Mouse (Mus musculus) hindbrain, embryonic 11.5 days (tissue): ENCODE data around the gene Mea1. TPM values are rescaled to one million over a fixed set of nuclear protein-coding genes. Genes with fewer than 3 reads are reported as not detected.

Source experiments
- ATAC-seq: fragments of 200-750 bp; cut with Nextera tagmentation; 2 replicates; pipeline ENCODE4 v1.8.0; 2017; ENCODE audit warnings: mild to moderate bottlenecking, moderate TSS enrichment, moderate library complexity; ENCODE audit not compliant: low FRiP score
- DNase-seq: peaks from one replicate; pipeline ENCODE4 v3.0.0-alpha.2; 2015; ENCODE audit warnings: low spot score
- H3K27ac ChIP-seq: fragments of 300-500 bp; sonication (generic); 2 replicates; pipeline ENCODE4 v1.5.1; 2014; ENCODE audit warnings: mild to moderate bottlenecking, low read depth, low read length
- H3K27me3 ChIP-seq: fragments of 300-500 bp; sonication (generic); 2 replicates; pipeline ENCODE4 v1.6.1; 2014; ENCODE audit warnings: mild to moderate bottlenecking, low read length, moderate library complexity, mixed read lengths; ENCODE audit not compliant: control insufficient read depth, insufficient read depth
- H3K36me3 ChIP-seq: fragments of 300-500 bp; sonication (generic); 2 replicates; pipeline ENCODE4 v1.6.1; 2014; ENCODE audit warnings: mild to moderate bottlenecking, low read length, moderate library complexity, mixed read lengths; ENCODE audit not compliant: control insufficient read depth, insufficient read depth
- H3K4me1 ChIP-seq: fragments of 300-500 bp; sonication (generic); replicated peaks from 2 replicates; pipeline ENCODE4 v1.6.1; 2014; ENCODE audit warnings: low read length, mixed read lengths; ENCODE audit not compliant: control insufficient read depth, insufficient read depth
- H3K4me2 ChIP-seq: fragments of 300-500 bp; sonication (generic); replicated peaks from 2 replicates; pipeline ENCODE4 v1.6.1; 2014; ENCODE audit warnings: mild to moderate bottlenecking, low read depth, low read length
- H3K4me3 ChIP-seq: fragments of 300-500 bp; sonication (generic); 2 replicates; pipeline ENCODE4 v1.5.1; 2014; ENCODE audit warnings: low read depth, low read length
- H3K9ac ChIP-seq: fragments of 300-500 bp; sonication (generic); 2 replicates; pipeline ENCODE4 v1.6.1; 2014; ENCODE audit warnings: low read depth, low read length
- H3K9me3 ChIP-seq: fragments of 300-500 bp; sonication (generic); 2 replicates; pipeline ENCODE4 v1.6.1; 2016; ENCODE audit warnings: low read length; ENCODE audit not compliant: control insufficient read depth
- WGBS: fragments of 180-500 bp; shearing (Covaris S2); extraction: QIAGEN DNeasy Blood & Tissue Kit; methylation state at CpG from one replicate; pipeline ENCODE4 v1.1.7; 2014; 5-methylcytosine and 5-hydroxymethylcytosine counted together
- polyA plus RNA-seq: library from polyadenylated mRNA; unstranded; fragments of >200 nt; fragmentation: Nextera tagmentation; extraction: Ambion mirVana; gene quantifications from 2 replicates; pipeline ENCODE4 v1.2.1, GENCODE M21; 2014

The Mea1 gene
- polyA plus RNA-seq, 1 experiment from 2014 or later = 201 TPM

DNA sequence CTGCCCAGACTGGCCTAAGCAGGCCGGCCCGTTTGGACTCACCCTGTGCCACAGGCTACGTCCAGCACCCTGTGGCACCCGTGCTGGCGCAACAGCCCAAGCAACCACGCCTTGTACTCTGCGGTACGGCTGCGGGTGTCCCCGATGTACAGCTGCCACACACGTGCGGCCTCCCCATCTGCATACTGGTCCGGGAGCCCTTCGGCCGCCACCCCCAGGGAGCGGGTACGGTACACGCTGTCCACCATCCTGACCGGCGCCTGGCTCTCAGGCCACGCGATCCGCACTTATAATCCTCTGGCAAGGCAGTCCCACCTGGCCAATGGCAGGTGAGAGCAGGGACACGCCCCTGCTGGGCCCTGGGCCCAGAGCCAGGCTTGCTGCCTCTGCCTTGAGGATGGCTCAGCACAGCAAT, 50.3 kb downstream of the Mea1 start, which contains the start of gene Gnmt:
Gene Gnmt, minus strand, starts transcription at position 265 of the 415 bp plus-strand sequence.
- H3K27ac ChIP-seq = no peak within 1 kb of the TSS
- ATAC-seq (no peak), DNase-seq (no peak)
- H3K4me2 ChIP-seq = no peak within 1 kb of the TSS
- H3K36me3 ChIP-seq = no peaks in the 10 kb centered on the region
- H3K4me3 ChIP-seq = no peak within 1 kb of the TSS
- no peak within 1 kb of the TSS for H3K9ac ChIP-seq
- no peaks in the 10 kb centered on the region for H3K9me3 ChIP-seq
- H3K4me1 ChIP-seq = no peaks in the 10 kb centered on the region
- WGBS = 20% methylated on average over 24 of the region's 24 CpGs
- H3K27me3 ChIP-seq = peaks cover 9% of the 10 kb centered on the region

Other genes with a start within 250 kb of the Mea1 start
- 0.74 and 0.86 TPM in 2 replicates for gene Crip3, start 249.9 kb upstream of the Mea1 start, polyA plus RNA-seq
- gene Slc22a7, start 240.3 kb upstream of the Mea1 start, polyA plus RNA-seq = not detected in 2 replicates
- gene Ttbk1, start 191.1 kb upstream of the Mea1 start, polyA plus RNA-seq = 2.3 and 2.4 TPM in 2 replicates
- gene Dnph1, start 182.1 kb upstream of the Mea1 start, polyA plus RNA-seq = 59.7 and 64.7 TPM in 2 replicates
- gene Cul9, start 132.4 kb upstream of the Mea1 start, polyA plus RNA-seq = 4.7 and 4.8 TPM in 2 replicates
- 5.1 and 8.2 TPM in 2 replicates for gene Srf, start 122.6 kb upstream of the Mea1 start, polyA plus RNA-seq
- 16.0 and 21.5 TPM in 2 replicates for gene Ptk7, start 49.3 kb upstream of the Mea1 start, polyA plus RNA-seq
- gene Klc4, start 32.8 kb upstream of the Mea1 start, polyA plus RNA-seq = 22.7 and 29.8 TPM in 2 replicates
- 94.8 and 95.2 TPM in 2 replicates for gene Mrpl2, start 32.6 kb upstream of the Mea1 start, polyA plus RNA-seq
- gene Cul7, start 28.5 kb upstream of the Mea1 start, polyA plus RNA-seq = 25.9 and 30.5 TPM in 2 replicates
- 57.9 and 58.4 TPM in 2 replicates for gene Rrp36, start 4.4 kb upstream of the Mea1 start, polyA plus RNA-seq
- gene Klhdc3, start 2.1 kb downstream of the Mea1 start, polyA plus RNA-seq = 101 and 122 TPM in 2 replicates
- 89.4 and 103 TPM in 2 replicates for gene Ppp2r5d, start 26.3 kb downstream of the Mea1 start, polyA plus RNA-seq
- 12.5 and 14.6 TPM in 2 replicates for gene Pex6, start 32.7 kb downstream of the Mea1 start, polyA plus RNA-seq
- gene Gnmt, start 50.4 kb downstream of the Mea1 start, polyA plus RNA-seq = 0.40 and 0.48 TPM in 2 replicates
- gene Cnpy3, start 73.4 kb downstream of the Mea1 start, polyA plus RNA-seq = 53.4 and 53.9 TPM in 2 replicates
- 0.34 and 0.53 TPM in 2 replicates for gene Ptcra, start 84.9 kb downstream of the Mea1 start, polyA plus RNA-seq
- gene 2310039H08Rik, start 93.8 kb downstream of the Mea1 start, polyA plus RNA-seq = 48.4 and 49.2 TPM in 2 replicates
- gene Rpl7l1, start 103.9 kb downstream of the Mea1 start, polyA plus RNA-seq = 149 and 155 TPM in 2 replicates
- 5.5 and 7.1 TPM in 2 replicates for gene Bicral, start 179.7 kb downstream of the Mea1 start, polyA plus RNA-seq
- 74.1 and 84.3 TPM in 2 replicates for gene Tbcc, start 211.9 kb downstream of the Mea1 start, polyA plus RNA-seq
- not detected in 2 replicates for gene Prph2, start 231.7 kb downstream of the Mea1 start, polyA plus RNA-seq